Mouse (Mus musculus): ENCODE measurements at regions not wholly inside any gene's neighbourhood (a gene's known extent, or its start where the extent isn't known, plus 50 kb on each side); places are given as distances from the start of the nearest gene placed in this dataset.

GRCm38 (mm10) chr1:183793324-183793723, 219.8 kb upstream of the Dusp10 start:
- Histone ChIP-seq H3K27ac (ENCODE audit: low read depth, low read length) (no peak overlapping the region), H3K4me2 (replicated peaks; ENCODE audit: low read depth, low read length) (no peak overlapping the region), H3K4me3 (ENCODE audit: low read length) (no peak overlapping the region), H3K27me3 (ENCODE audit: control insufficient read depth, insufficient read depth, low read length) (no peaks in the 10 kb centered on the region), H3K9me3 (ENCODE audit: control insufficient read depth, low read length) (no peaks in the 10 kb centered on the region), H3K36me3 (ENCODE audit: control insufficient read depth, insufficient read depth, low read length) (no peaks in the 10 kb centered on the region), H3K4me1 (ENCODE audit: control insufficient read depth, insufficient read depth, low read length) (no peaks in the 10 kb centered on the region), H3K9ac (ENCODE audit: low read depth, low read length) (no peak overlapping the region)
- 71% methylated on average over 4 of the region's 4 CpGs for WGBS
- no peak for ATAC-seq (ENCODE audit: low FRiP score, low TSS enrichment)

- Histone ChIP-seq H3K4me1 (ENCODE audit: control insufficient read depth, insufficient read depth, low read length) (no peaks in the 10 kb centered on the region), H3K4me2 (replicated peaks; ENCODE audit: low read depth, low read length) (no peak overlapping the region), H3K4me3 (ENCODE audit: low read length) (no peak overlapping the region), H3K36me3 (ENCODE audit: control insufficient read depth, insufficient read depth, low read length) (no peaks in the 10 kb centered on the region), H3K9ac (ENCODE audit: low read depth, low read length) (no peak overlapping the region), H3K9me3 (ENCODE audit: control insufficient read depth, low read length) (no peaks in the 10 kb centered on the region), H3K27me3 (ENCODE audit: control insufficient read depth, insufficient read depth, low read length) (no peaks in the 10 kb centered on the region), H3K27ac (ENCODE audit: low read depth, low read length) (no peak overlapping the region)
- WGBS: 23% methylated on average over 8 of the region's 8 CpGs
- peak; percentile 32; the same call in 1 of the 2 replicates for ATAC-seq (ENCODE audit: low FRiP score, low TSS enrichment)
Measured at GRCm38 (mm10) chr1:183793913-183794445, 219.1 kb upstream of the Dusp10 start.

GRCm38 (mm10) chr1:183802351-183802750, 210.8 kb upstream of the Dusp10 start:
- Histone ChIP-seq H3K36me3 (ENCODE audit: control insufficient read depth, insufficient read depth, low read length) (no peaks in the 10 kb centered on the region), H3K4me2 (replicated peaks; ENCODE audit: low read depth, low read length) (no peak overlapping the region), H3K9me3 (ENCODE audit: control insufficient read depth, low read length) (no peaks in the 10 kb centered on the region), H3K9ac (ENCODE audit: low read depth, low read length) (no peak overlapping the region), H3K4me1 (ENCODE audit: control insufficient read depth, insufficient read depth, low read length) (no peaks in the 10 kb centered on the region), H3K27me3 (ENCODE audit: control insufficient read depth, insufficient read depth, low read length) (no peaks in the 10 kb centered on the region), H3K4me3 (ENCODE audit: low read length) (no peak overlapping the region), H3K27ac (ENCODE audit: low read depth, low read length) (no peak overlapping the region)
- WGBS: 75% methylated on average over 4 of the region's 4 CpGs
- ATAC-seq (ENCODE audit: low FRiP score, low TSS enrichment): no peak

- Histone ChIP-seq H3K36me3 (ENCODE audit: control insufficient read depth, insufficient read depth, low read length) (no peaks in the 10 kb centered on the region), H3K27me3 (ENCODE audit: control insufficient read depth, insufficient read depth, low read length) (no peaks in the 10 kb centered on the region), H3K4me3 (ENCODE audit: low read length) (no peak overlapping the region), H3K9me3 (ENCODE audit: control insufficient read depth, low read length) (no peaks in the 10 kb centered on the region), H3K9ac (ENCODE audit: low read depth, low read length) (no peak overlapping the region), H3K4me2 (replicated peaks; ENCODE audit: low read depth, low read length) (no peak overlapping the region), H3K27ac (ENCODE audit: low read depth, low read length) (no peak overlapping the region), H3K4me1 (ENCODE audit: control insufficient read depth, insufficient read depth, low read length) (no peaks in the 10 kb centered on the region)
- ATAC-seq (ENCODE audit: low FRiP score, low TSS enrichment): no peak
- 91% methylated on average over 5 of the region's 5 CpGs for WGBS
Measured at GRCm38 (mm10) chr1:183803357-183803756, 209.7 kb upstream of the Dusp10 start.

GRCm38 (mm10) chr1:183803826-183804225, 209.3 kb upstream of the Dusp10 start:
- Histone ChIP-seq H3K9ac (ENCODE audit: low read depth, low read length) (no peak overlapping the region), H3K27ac (ENCODE audit: low read depth, low read length) (no peak overlapping the region), H3K4me2 (replicated peaks; ENCODE audit: low read depth, low read length) (no peak overlapping the region), H3K27me3 (ENCODE audit: control insufficient read depth, insufficient read depth, low read length) (no peaks in the 10 kb centered on the region), H3K36me3 (ENCODE audit: control insufficient read depth, insufficient read depth, low read length) (no peaks in the 10 kb centered on the region), H3K4me3 (ENCODE audit: low read length) (no peak overlapping the region), H3K9me3 (ENCODE audit: control insufficient read depth, low read length) (no peaks in the 10 kb centered on the region), H3K4me1 (ENCODE audit: control insufficient read depth, insufficient read depth, low read length) (no peaks in the 10 kb centered on the region)
- WGBS: 85% methylated on average over 1 of the region's 1 CpGs
- no peak for ATAC-seq (ENCODE audit: low FRiP score, low TSS enrichment)

- Histone ChIP-seq H3K9me3 (ENCODE audit: control insufficient read depth, low read length) (no peaks in the 10 kb centered on the region), H3K4me2 (replicated peaks; ENCODE audit: low read depth, low read length) (no peak overlapping the region), H3K36me3 (ENCODE audit: control insufficient read depth, insufficient read depth, low read length) (no peaks in the 10 kb centered on the region), H3K27ac (ENCODE audit: low read depth, low read length) (no peak overlapping the region), H3K9ac (ENCODE audit: low read depth, low read length) (no peak overlapping the region), H3K27me3 (ENCODE audit: control insufficient read depth, insufficient read depth, low read length) (no peaks in the 10 kb centered on the region), H3K4me3 (ENCODE audit: low read length) (no peak overlapping the region), H3K4me1 (ENCODE audit: control insufficient read depth, insufficient read depth, low read length) (no peaks in the 10 kb centered on the region)
- 52% methylated on average over 2 of the region's 2 CpGs for WGBS
- no peak for ATAC-seq (ENCODE audit: low FRiP score, low TSS enrichment)
Measured at GRCm38 (mm10) chr1:183804295-183804694, 208.8 kb upstream of the Dusp10 start.

- 36% methylated on average over 8 of the region's 8 CpGs for WGBS
- Histone ChIP-seq H3K4me1 (ENCODE audit: control insufficient read depth, insufficient read depth, low read length) (no peaks in the 10 kb centered on the region), H3K9me3 (ENCODE audit: control insufficient read depth, low read length) (no peaks in the 10 kb centered on the region)
Measured at GRCm38 (mm10) chr1:183806864-183807730, 206.0 kb upstream of the Dusp10 start.

GRCm38 (mm10) chr1:183808168-183808567, 204.9 kb upstream of the Dusp10 start:
- 76% methylated on average over 2 of the region's 2 CpGs for WGBS
- no peak for ATAC-seq (ENCODE audit: low FRiP score, low TSS enrichment)
- no peaks in the 10 kb centered on the region for H3K4me1 ChIP-seq (ENCODE audit: control insufficient read depth, insufficient read depth, low read length)
- no peak overlapping the region for H3K9ac ChIP-seq (ENCODE audit: low read depth, low read length)
- H3K9me3 ChIP-seq (ENCODE audit: control insufficient read depth, low read length): no peaks in the 10 kb centered on the region
- no peaks in the 10 kb centered on the region for H3K36me3 ChIP-seq (ENCODE audit: control insufficient read depth, insufficient read depth, low read length)
- no peak overlapping the region for H3K4me2 ChIP-seq (replicated peaks; ENCODE audit: low read depth, low read length)
- H3K27me3 ChIP-seq (ENCODE audit: control insufficient read depth, insufficient read depth, low read length): no peaks in the 10 kb centered on the region
- no peak overlapping the region for H3K27ac ChIP-seq (ENCODE audit: low read depth, low read length)
- no peak overlapping the region for H3K4me3 ChIP-seq (ENCODE audit: low read length)

More at GRCm38 (mm10) chr1:183806864-183807730, 206.0 kb upstream of the Dusp10 start:
- Histone ChIP-seq H3K4me3 (ENCODE audit: low read length) (no peak overlapping the region), H3K4me2 (replicated peaks; ENCODE audit: low read depth, low read length) (no peak overlapping the region), H3K9ac (ENCODE audit: low read depth, low read length) (no peak overlapping the region), H3K36me3 (ENCODE audit: control insufficient read depth, insufficient read depth, low read length) (no peaks in the 10 kb centered on the region), H3K27me3 (ENCODE audit: control insufficient read depth, insufficient read depth, low read length) (no peaks in the 10 kb centered on the region), H3K27ac (ENCODE audit: low read depth, low read length) (no peak overlapping the region)
- ATAC-seq (ENCODE audit: low FRiP score, low TSS enrichment): no peak

GRCm38 (mm10) chr1:183820555-183820954, 192.5 kb upstream of the Dusp10 start:
- no peak for ATAC-seq (ENCODE audit: low FRiP score, low TSS enrichment)
- no peak overlapping the region for H3K9ac ChIP-seq (ENCODE audit: low read depth, low read length)
- no peak overlapping the region for H3K4me3 ChIP-seq (ENCODE audit: low read length)
- H3K4me1 ChIP-seq (ENCODE audit: control insufficient read depth, insufficient read depth, low read length): no peaks in the 10 kb centered on the region
- no peaks in the 10 kb centered on the region for H3K36me3 ChIP-seq (ENCODE audit: control insufficient read depth, insufficient read depth, low read length)
- no peaks in the 10 kb centered on the region for H3K9me3 ChIP-seq (ENCODE audit: control insufficient read depth, low read length)
- no peaks in the 10 kb centered on the region for H3K27me3 ChIP-seq (ENCODE audit: control insufficient read depth, insufficient read depth, low read length)
- H3K27ac ChIP-seq (ENCODE audit: low read depth, low read length): no peak overlapping the region
- no peak overlapping the region for H3K4me2 ChIP-seq (replicated peaks; ENCODE audit: low read depth, low read length)
- 65% methylated on average over 5 of the region's 5 CpGs for WGBS

Data from kidney, embryonic 14.5 days (tissue).